Mouse (Mus musculus): ENCODE data around the gene Alx3. TPM values are rescaled to one million over a fixed set of nuclear protein-coding genes. Genes with fewer than 3 reads are reported as not detected.
"Not testable (repeated sequence)": the region's sequence is repeated elsewhere in the genome, so short reads cannot be mapped to it uniquely, and the experiment has no call there.

The Alx3 gene
- polyA plus RNA-seq, 1 experiment from 2014 or later: 0.28 TPM

- Histone ChIP-seq H3K9me3 (ENCODE audit: control insufficient read depth, low read length) (no peaks in the 10 kb centered on the region), H3K4me1 (replicated peaks; ENCODE audit: control insufficient read depth, insufficient read depth, low read length) (no peaks in the 10 kb centered on the region), H3K27ac (ENCODE audit: low read length) (no peak overlapping the region), H3K9ac (ENCODE audit: low read length) (no peak overlapping the region), H3K36me3 (ENCODE audit: control insufficient read depth, insufficient read depth, low read length) (no peaks in the 10 kb centered on the region), H3K27me3 (ENCODE audit: control insufficient read depth, insufficient read depth, low read depth, low read length) (no peaks in the 10 kb centered on the region), H3K4me3 (ENCODE audit: low read length) (no peak overlapping the region), H3K4me2 (ENCODE audit: low read depth, low read length) (no peak overlapping the region)
- ATAC-seq (ENCODE audit: low read depth): no peak
- WGBS: 53% methylated on average over 5 of the region's 5 CpGs
These were observed 42.9 kb downstream of the Alx3 start for GRCm38 (mm10) chr3:107637606-107638172.

- no peak overlapping the region for H3K4me3 ChIP-seq (ENCODE audit: low read length)
- H3K4me2 ChIP-seq (ENCODE audit: low read depth, low read length): no peak overlapping the region
- no peaks in the 10 kb centered on the region for H3K36me3 ChIP-seq (ENCODE audit: control insufficient read depth, insufficient read depth, low read length)
- H3K27me3 ChIP-seq (ENCODE audit: control insufficient read depth, insufficient read depth, low read depth, low read length): no peaks in the 10 kb centered on the region
- no peak overlapping the region for H3K27ac ChIP-seq (ENCODE audit: low read length)
- no peaks in the 10 kb centered on the region for H3K4me1 ChIP-seq (replicated peaks; ENCODE audit: control insufficient read depth, insufficient read depth, low read length)
- no peak overlapping the region for H3K9ac ChIP-seq (ENCODE audit: low read length)
- ATAC-seq (ENCODE audit: low read depth): no peak
- 66% methylated on average over 3 of the region's 3 CpGs for WGBS
- H3K9me3 ChIP-seq (ENCODE audit: control insufficient read depth, low read length): no peaks in the 10 kb centered on the region
These were observed 52.1 kb downstream of the Alx3 start for GRCm38 (mm10) chr3:107646947-107647346.

- H3K27me3 ChIP-seq (ENCODE audit: control insufficient read depth, insufficient read depth, low read depth, low read length); H3K36me3 ChIP-seq (ENCODE audit: control insufficient read depth, insufficient read depth, low read length); H3K9me3 ChIP-seq (ENCODE audit: control insufficient read depth, low read length); H3K27ac ChIP-seq (ENCODE audit: low read length); H3K4me3 ChIP-seq (ENCODE audit: low read length); H3K4me2 ChIP-seq (ENCODE audit: low read depth, low read length); ATAC-seq (ENCODE audit: low read depth); H3K9ac ChIP-seq (ENCODE audit: low read length); H3K4me1 ChIP-seq (replicated peaks; ENCODE audit: control insufficient read depth, insufficient read depth, low read length): not testable (repeated sequence)
- WGBS: 52% methylated on average over 5 of the region's 5 CpGs
These were observed 55.4 kb downstream of the Alx3 start for GRCm38 (mm10) chr3:107650276-107650675.

- no peaks in the 10 kb centered on the region for H3K9me3 ChIP-seq (ENCODE audit: control insufficient read depth, low read length)
- no peak overlapping the region for H3K9ac ChIP-seq (ENCODE audit: low read length)
- ATAC-seq (ENCODE audit: low read depth): no peak
- WGBS: 81% methylated on average over 3 of the region's 3 CpGs
- no peaks in the 10 kb centered on the region for H3K27me3 ChIP-seq (ENCODE audit: control insufficient read depth, insufficient read depth, low read depth, low read length)
- H3K27ac ChIP-seq (ENCODE audit: low read length): no peak overlapping the region
- H3K4me2 ChIP-seq (ENCODE audit: low read depth, low read length): no peak overlapping the region
- H3K4me1 ChIP-seq (replicated peaks; ENCODE audit: control insufficient read depth, insufficient read depth, low read length): no peaks in the 10 kb centered on the region
- no peak overlapping the region for H3K4me3 ChIP-seq (ENCODE audit: low read length)
- no peaks in the 10 kb centered on the region for H3K36me3 ChIP-seq (ENCODE audit: control insufficient read depth, insufficient read depth, low read length)
These were observed 58.1 kb downstream of the Alx3 start for GRCm38 (mm10) chr3:107652968-107653367.

- no peaks in the 10 kb centered on the region for H3K4me1 ChIP-seq (replicated peaks; ENCODE audit: control insufficient read depth, insufficient read depth, low read length)
- no peak overlapping the region for H3K4me2 ChIP-seq (ENCODE audit: low read depth, low read length)
- H3K27ac ChIP-seq (ENCODE audit: low read length): no peak overlapping the region
- H3K4me3 ChIP-seq (ENCODE audit: low read length): no peak overlapping the region
- H3K36me3 ChIP-seq (ENCODE audit: control insufficient read depth, insufficient read depth, low read length): no peaks in the 10 kb centered on the region; the same call in 1 of the 2 replicates
- H3K9me3 ChIP-seq (ENCODE audit: control insufficient read depth, low read length): no peaks in the 10 kb centered on the region
- H3K9ac ChIP-seq (ENCODE audit: low read length): no peak overlapping the region
- no peak for ATAC-seq (ENCODE audit: low read depth)
- 71% methylated on average over 3 of the region's 3 CpGs for WGBS
- H3K27me3 ChIP-seq (ENCODE audit: control insufficient read depth, insufficient read depth, low read depth, low read length): no peaks in the 10 kb centered on the region
These were observed 60.0 kb downstream of the Alx3 start for GRCm38 (mm10) chr3:107654861-107655260.

Other genes with a start within 250 kb of the Alx3 start
- gene Kcnc4, start 135.5 kb upstream of the Alx3 start, polyA plus RNA-seq (2015; fragmentation: Nextera tagmentation; extraction: Ambion mirVana): 0.05 and 0.08 TPM in 2 replicates
- 1.3 and 1.8 TPM in 2 replicates for gene Slc6a17, start 77.0 kb upstream of the Alx3 start, polyA plus RNA-seq (2015; fragmentation: Nextera tagmentation; extraction: Ambion mirVana)
- not detected in 2 replicates for gene Ubl4b, start 40.0 kb upstream of the Alx3 start, polyA plus RNA-seq (2015; fragmentation: Nextera tagmentation; extraction: Ambion mirVana)
- not detected in 2 replicates for gene Gm10961, start 36.3 kb downstream of the Alx3 start, polyA plus RNA-seq (2015; fragmentation: Nextera tagmentation; extraction: Ambion mirVana)
- gene Strip1, start 36.7 kb downstream of the Alx3 start, polyA plus RNA-seq (2015; fragmentation: Nextera tagmentation; extraction: Ambion mirVana): 38.0 and 39.9 TPM in 2 replicates
- 71.2 and 76.3 TPM in 2 replicates for gene Ahcyl1, start 101.5 kb downstream of the Alx3 start, polyA plus RNA-seq (2015; fragmentation: Nextera tagmentation; extraction: Ambion mirVana)
- gene Csf1, start 165.4 kb downstream of the Alx3 start, polyA plus RNA-seq (2015; fragmentation: Nextera tagmentation; extraction: Ambion mirVana): 9.6 and 9.8 TPM in 2 replicates